Mouse (Mus musculus): Measurements from ENCODE around the gene Mvb12b.

Mvb12b gene

GRCm38 (mm10) chr2:33846635-33847034 is 41.1 kb downstream of the Mvb12b start:
- DNase-seq (ENCODE audit: low spot score) = no peak

GRCm38 (mm10) chr2:33843642-33844041 is 44.1 kb downstream of the Mvb12b start:
- DNase-seq (ENCODE audit: low spot score) = no peak

- no peak for DNase-seq (ENCODE audit: low spot score)
These were observed 44.7 kb downstream of the Mvb12b start for GRCm38 (mm10) chr2:33842983-33843577.

GRCm38 (mm10) chr2:33841980-33842379 is 45.8 kb downstream of the Mvb12b start:
- DNase-seq (ENCODE audit: low spot score) = no peak

- no peak for DNase-seq (ENCODE audit: low spot score)
These were observed 47.3 kb downstream of the Mvb12b start for GRCm38 (mm10) chr2:33840483-33840882.

GRCm38 (mm10) chr2:33839252-33839651 is 48.5 kb downstream of the Mvb12b start:
- no peak for DNase-seq (ENCODE audit: low spot score)

GRCm38 (mm10) chr2:33837297-33837696 is 50.4 kb downstream of the Mvb12b start:
- no peak for DNase-seq (ENCODE audit: low spot score)

GRCm38 (mm10) chr2:33836660-33837213 is 51.0 kb downstream of the Mvb12b start:
- no peak for DNase-seq (ENCODE audit: low spot score)

- no peak for DNase-seq (ENCODE audit: low spot score)
These were observed 52.7 kb downstream of the Mvb12b start for GRCm38 (mm10) chr2:33835038-33835437.

- DNase-seq (ENCODE audit: low spot score) = no peak
These were observed 53.8 kb downstream of the Mvb12b start for GRCm38 (mm10) chr2:33833902-33834301.

- no peak for DNase-seq (ENCODE audit: low spot score)
These were observed 57.9 kb downstream of the Mvb12b start for GRCm38 (mm10) chr2:33829870-33830269.

GRCm38 (mm10) chr2:33826777-33827176 is 61.0 kb downstream of the Mvb12b start:
- DNase-seq (ENCODE audit: low spot score) = no peak

GRCm38 (mm10) chr2:33824935-33825514 is 62.7 kb downstream of the Mvb12b start:
- no peak for DNase-seq (ENCODE audit: low spot score)

GRCm38 (mm10) chr2:33821677-33822607 is 65.8 kb downstream of the Mvb12b start:
- DNase-seq (ENCODE audit: low spot score) = peak; percentile 50

- no peak for DNase-seq (ENCODE audit: low spot score)
These were observed 67.3 kb downstream of the Mvb12b start for GRCm38 (mm10) chr2:33820450-33820849.

GRCm38 (mm10) chr2:33820037-33820436 is 67.7 kb downstream of the Mvb12b start:
- DNase-seq (ENCODE audit: low spot score) = no peak

- DNase-seq (ENCODE audit: low spot score) = no peak
These were observed 69.4 kb downstream of the Mvb12b start for GRCm38 (mm10) chr2:33818385-33818784.

- no peak for DNase-seq (ENCODE audit: low spot score)
These were observed 69.9 kb downstream of the Mvb12b start for GRCm38 (mm10) chr2:33817663-33818346.

- no peak for DNase-seq (ENCODE audit: low spot score)
These were observed 70.7 kb downstream of the Mvb12b start for GRCm38 (mm10) chr2:33817080-33817479.

- no peak for DNase-seq (ENCODE audit: low spot score)
These were observed 73.2 kb downstream of the Mvb12b start for GRCm38 (mm10) chr2:33814581-33814980.

GRCm38 (mm10) chr2:33813501-33814240 is 74.1 kb downstream of the Mvb12b start:
- DNase-seq (ENCODE audit: low spot score) = no peak

All from testis, postnatal 14 days (tissue).